Mouse (Mus musculus) E14TG2a.4 (cell line): ENCODE data around the gene Ica1.

Experiments used
- H3K27me3 ChIP-seq: 2 replicates; pipeline ENCODE4 v1.6.1; 2014; ENCODE audit warnings: low read length, control low read depth; ENCODE audit not compliant: insufficient read depth
- H3K36me3 ChIP-seq: 2 replicates; pipeline ENCODE4 v1.6.1; 2014; ENCODE audit warnings: low read length, control low read depth; ENCODE audit not compliant: insufficient read depth
- H3K4me1 ChIP-seq: replicated peaks from 2 replicates; pipeline ENCODE4 v1.6.1; 2014; ENCODE audit warnings: low read depth, low read length, control low read depth
- H3K4me3 ChIP-seq: replicated peaks from 2 replicates; pipeline ENCODE4 v1.5.1; 2014; ENCODE audit warnings: mild to moderate bottlenecking, low read length
- H3K9me3 ChIP-seq: 2 replicates; pipeline ENCODE4 v1.6.1; 2014; ENCODE audit warnings: low read length, control low read depth
- CTCF ChIP-seq: conservative IDR thresholded peaks from 2 replicates; pipeline ENCODE4 v1.5.1; 2014; ENCODE audit warnings: low read length
- NANOG ChIP-seq: IDR thresholded peaks from 2 replicates; pipeline ENCODE4 v1.6.1; 2014; ENCODE audit warnings: borderline replicate concordance, low read length, mixed read lengths
- POU5F1 ChIP-seq: IDR thresholded peaks from 2 replicates; pipeline ENCODE4 v1.6.1; 2014; ENCODE audit warnings: low read length, borderline replicate concordance

The Ica1 gene

DNA sequence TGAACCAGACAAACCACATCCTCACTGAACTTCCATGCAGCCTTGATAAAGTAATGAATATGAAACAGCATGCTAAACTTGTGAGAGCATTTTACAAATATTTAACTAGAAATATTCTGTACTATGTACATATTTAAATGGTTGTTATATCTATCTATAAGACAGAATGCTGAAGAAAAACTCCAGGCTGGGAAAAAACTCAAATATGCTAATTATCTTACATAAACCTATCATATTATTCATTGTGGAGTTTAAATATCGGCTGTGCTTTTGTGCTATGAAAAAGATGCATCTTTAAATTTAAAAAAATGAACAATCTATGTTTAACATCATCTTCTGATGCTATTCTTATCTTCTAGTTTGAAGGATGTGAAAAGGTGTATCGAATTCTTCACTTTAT lies 58.6 kb downstream of the Ica1 start:
- no peaks in the 10 kb centered on the region for H3K36me3 ChIP-seq
- no peak overlapping the region for H3K4me3 ChIP-seq
- H3K4me1 ChIP-seq: no peaks in the 10 kb centered on the region
- TF ChIP-seq CTCF: no peak
- TF ChIP-seq NANOG: no peak
- TF ChIP-seq POU5F1: no peak
- H3K9me3 ChIP-seq: no peaks in the 10 kb centered on the region; the same call in 1 of the 2 replicates
- no peaks in the 10 kb centered on the region for H3K27me3 ChIP-seq

DNA sequence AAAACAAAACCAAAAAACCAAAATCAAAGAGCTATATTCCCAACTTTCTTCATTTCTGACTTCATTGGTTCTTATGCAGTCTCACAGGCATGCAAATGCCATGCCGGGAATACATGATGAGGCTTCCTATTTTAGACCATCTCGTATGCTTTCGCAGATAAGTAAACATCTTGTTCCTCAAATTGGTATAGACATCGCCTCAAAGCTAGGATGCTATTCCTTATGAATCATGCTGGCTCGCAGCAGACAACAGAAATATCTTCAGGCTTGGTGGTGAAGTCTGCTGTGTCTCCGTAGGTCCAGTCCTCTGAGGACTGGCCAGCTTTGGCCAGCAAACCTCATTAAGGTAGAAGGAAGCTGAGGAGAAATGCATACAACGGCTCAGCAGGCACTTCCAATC lies 60.3 kb downstream of the Ica1 start:
- H3K4me1 ChIP-seq: no peaks in the 10 kb centered on the region
- no peak for TF ChIP-seq NANOG
- no peak for TF ChIP-seq POU5F1
- TF ChIP-seq CTCF: no peak
- H3K27me3 ChIP-seq: no peaks in the 10 kb centered on the region

DNA sequence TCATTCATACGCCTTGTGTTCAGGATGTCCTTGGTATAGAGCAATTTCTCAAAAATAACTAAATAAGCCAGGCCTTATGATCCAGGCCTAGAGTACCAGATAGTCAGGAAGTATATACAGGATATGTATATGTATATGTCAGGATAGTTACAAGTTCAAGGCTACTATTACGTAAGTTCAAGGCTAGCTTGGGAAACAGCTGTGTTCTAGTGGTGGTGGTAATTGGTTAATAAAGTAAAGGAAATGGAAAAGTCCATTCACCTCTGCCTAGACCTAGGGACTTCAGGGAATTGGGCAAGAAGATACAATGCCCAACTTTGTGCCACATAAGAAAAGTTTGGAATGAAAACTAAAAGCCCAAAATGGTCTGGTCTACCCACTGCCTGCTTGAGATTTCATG lies 61.7 kb downstream of the Ica1 start:
- H3K36me3 ChIP-seq: no peaks in the 10 kb centered on the region
- no peak overlapping the region for H3K4me3 ChIP-seq
- H3K9me3 ChIP-seq: no peaks in the 10 kb centered on the region; the same call in 1 of the 2 replicates
- no peaks in the 10 kb centered on the region for H3K4me1 ChIP-seq
- no peaks in the 10 kb centered on the region for H3K27me3 ChIP-seq
- TF ChIP-seq CTCF (no peak), POU5F1 (no peak), NANOG (no peak)

More for the DNA sequence above, 60.3 kb downstream of the Ica1 start:
- H3K4me3 ChIP-seq: no peak overlapping the region
- no peaks in the 10 kb centered on the region; the same call in 1 of the 2 replicates for H3K9me3 ChIP-seq
- no peaks in the 10 kb centered on the region for H3K36me3 ChIP-seq

DNA sequence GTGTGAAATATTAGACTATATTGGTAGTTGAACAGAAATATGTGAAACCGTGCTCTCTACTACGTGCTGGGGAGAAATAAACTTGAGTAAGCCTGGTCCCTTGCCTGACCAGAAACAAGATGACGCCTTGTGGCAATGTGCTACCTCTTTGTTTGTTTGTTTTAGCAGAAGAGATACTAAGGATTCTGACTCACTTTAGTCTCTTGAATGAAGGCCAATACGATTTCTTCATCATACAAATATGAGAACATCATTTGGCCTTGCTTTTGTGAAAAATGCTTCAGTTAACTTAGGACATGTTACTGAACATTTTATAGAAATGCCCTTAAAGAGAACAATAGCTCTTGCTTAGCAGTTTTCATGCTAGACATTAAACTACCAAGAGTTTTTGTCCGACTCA lies 67.0 kb downstream of the Ica1 start:
- TF ChIP-seq POU5F1 (no peak), CTCF (no peak), NANOG (no peak)
- no peaks in the 10 kb centered on the region for H3K27me3 ChIP-seq
- H3K36me3 ChIP-seq: no peaks in the 10 kb centered on the region
- no peaks in the 10 kb centered on the region for H3K4me1 ChIP-seq
- no peak overlapping the region for H3K4me3 ChIP-seq
- H3K9me3 ChIP-seq: no peaks in the 10 kb centered on the region; the same call in 1 of the 2 replicates

DNA sequence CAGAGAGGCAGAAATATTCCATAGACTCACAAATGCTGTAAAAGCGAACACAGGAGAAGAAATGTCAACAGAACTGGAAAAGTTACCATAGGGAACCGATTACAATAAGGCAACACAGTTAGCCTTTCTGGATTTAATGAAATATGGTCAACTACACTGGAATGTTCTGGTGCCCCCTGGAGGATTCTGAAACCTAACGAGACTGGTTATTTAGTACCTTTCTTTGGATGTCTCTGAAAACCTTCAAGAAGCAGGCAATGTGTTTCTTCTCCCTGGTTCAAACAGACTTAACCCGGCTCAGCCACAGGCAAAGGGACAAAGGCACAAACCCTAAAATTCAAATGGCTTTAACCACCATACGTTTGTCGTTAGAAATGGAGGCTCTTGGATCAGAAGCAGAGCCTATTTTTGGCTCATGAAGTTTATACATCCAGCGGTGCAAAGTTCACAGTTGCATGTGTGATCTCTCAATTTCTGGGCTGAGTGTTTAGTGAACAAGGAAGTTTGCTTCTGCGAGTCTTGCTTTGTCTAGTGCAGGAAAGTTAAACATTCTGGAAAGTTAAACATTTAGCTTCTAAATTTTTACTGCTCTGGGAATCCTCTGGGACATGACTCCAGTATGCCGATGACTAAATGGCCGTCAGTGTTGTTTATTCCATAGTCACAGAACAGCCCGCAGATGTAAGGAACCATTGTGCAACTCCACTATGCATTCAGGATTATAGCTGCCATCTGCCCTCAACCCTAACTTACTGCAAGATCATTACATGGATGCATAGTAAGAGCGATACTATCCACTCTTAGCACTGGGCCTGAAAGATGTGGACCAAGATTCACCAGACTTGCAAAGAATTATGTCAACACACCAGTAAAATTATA lies 83.4 kb downstream of the Ica1 start:
- Histone ChIP-seq H3K4me1 (no peaks in the 10 kb centered on the region), H3K9me3 (peaks cover 37% of the 10 kb centered on the region), H3K4me3 (no peak overlapping the region), H3K36me3 (no peaks in the 10 kb centered on the region), H3K27me3 (no peaks in the 10 kb centered on the region)
- TF ChIP-seq POU5F1 (no peak), NANOG (no peak), CTCF (no peak)

DNA sequence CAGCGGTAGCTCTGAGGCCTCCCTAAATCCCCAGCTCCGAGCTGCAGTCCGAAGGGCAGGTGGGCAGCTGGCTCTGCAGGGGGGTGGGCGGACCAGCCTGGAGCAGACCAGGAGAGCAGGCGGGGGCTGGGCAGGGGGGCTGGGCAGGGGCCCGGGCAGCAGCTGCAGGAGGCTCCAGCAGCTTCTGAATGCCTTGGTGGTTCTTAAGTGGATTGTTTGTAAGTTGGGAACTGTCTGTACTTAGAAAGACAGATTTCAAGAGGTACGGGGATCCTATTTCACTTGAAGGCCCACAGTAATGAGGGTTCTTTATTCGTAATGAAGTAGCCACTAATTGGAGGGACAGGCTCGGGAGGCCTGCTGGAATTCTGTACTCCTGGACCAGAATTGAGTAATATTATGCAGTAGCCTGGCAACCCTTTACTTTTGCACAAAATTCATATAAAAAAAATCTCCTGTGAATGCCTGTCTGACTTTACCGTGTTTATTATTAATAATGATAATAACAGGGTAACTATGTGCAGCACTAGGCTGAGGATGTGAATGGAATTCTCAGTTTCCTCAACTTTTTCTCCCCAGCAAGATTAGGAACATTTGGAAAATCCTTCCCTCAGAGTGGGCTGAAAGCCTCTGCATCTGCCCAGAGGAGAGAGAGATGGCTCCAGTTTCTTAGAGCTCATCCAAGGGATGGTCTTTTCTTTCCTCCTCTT lies 84.2 kb downstream of the Ica1 start:
- H3K9me3 ChIP-seq: peaks cover 37% of the 10 kb centered on the region
- no peak for TF ChIP-seq POU5F1
- TF ChIP-seq NANOG: no peak
- no peak for TF ChIP-seq CTCF
- no peaks in the 10 kb centered on the region for H3K4me1 ChIP-seq
- no peaks in the 10 kb centered on the region for H3K36me3 ChIP-seq
- no peaks in the 10 kb centered on the region for H3K27me3 ChIP-seq
- no peak overlapping the region for H3K4me3 ChIP-seq

DNA sequence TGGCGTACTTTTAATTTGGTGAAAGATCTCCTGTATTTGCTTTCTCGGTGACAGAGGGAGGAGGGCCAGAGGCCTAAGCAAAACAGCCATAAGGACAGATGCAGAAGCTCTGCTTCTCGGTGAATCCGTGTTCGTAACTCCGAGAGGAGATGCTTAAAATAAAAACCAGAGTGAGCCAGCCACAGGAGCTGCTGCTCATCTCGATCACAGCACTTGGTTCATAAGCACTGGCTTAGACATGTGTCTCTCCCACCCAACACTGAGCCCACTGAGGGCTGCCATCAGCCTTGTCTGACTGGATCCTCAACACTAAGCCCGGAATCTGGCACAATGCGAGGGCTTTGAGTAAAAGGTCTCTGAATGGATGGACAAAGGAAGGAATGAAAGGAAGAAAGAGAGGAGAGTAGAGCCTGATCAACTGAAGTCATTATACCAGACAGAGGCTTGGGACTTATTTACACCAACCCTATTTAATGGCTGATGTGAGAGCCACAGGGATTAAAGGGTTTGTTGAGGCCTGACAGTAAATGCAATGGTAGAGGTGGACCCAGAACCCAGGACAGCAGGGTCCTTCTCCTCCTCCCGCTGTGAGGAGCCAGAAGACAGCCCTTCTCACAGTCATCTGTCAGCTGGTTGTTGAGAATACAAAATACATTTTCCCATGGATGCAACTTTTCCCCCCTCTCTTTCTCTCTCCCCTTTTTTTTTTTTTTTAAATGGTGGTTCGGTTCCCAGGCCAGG lies 85.0 kb downstream of the Ica1 start:
- TF ChIP-seq POU5F1 (no peak), NANOG (no peak), CTCF (no peak)
- Histone ChIP-seq H3K27me3 (no peaks in the 10 kb centered on the region), H3K36me3 (no peaks in the 10 kb centered on the region), H3K4me3 (no peak overlapping the region), H3K9me3 (peaks cover 37% of the 10 kb centered on the region), H3K4me1 (no peaks in the 10 kb centered on the region)

DNA sequence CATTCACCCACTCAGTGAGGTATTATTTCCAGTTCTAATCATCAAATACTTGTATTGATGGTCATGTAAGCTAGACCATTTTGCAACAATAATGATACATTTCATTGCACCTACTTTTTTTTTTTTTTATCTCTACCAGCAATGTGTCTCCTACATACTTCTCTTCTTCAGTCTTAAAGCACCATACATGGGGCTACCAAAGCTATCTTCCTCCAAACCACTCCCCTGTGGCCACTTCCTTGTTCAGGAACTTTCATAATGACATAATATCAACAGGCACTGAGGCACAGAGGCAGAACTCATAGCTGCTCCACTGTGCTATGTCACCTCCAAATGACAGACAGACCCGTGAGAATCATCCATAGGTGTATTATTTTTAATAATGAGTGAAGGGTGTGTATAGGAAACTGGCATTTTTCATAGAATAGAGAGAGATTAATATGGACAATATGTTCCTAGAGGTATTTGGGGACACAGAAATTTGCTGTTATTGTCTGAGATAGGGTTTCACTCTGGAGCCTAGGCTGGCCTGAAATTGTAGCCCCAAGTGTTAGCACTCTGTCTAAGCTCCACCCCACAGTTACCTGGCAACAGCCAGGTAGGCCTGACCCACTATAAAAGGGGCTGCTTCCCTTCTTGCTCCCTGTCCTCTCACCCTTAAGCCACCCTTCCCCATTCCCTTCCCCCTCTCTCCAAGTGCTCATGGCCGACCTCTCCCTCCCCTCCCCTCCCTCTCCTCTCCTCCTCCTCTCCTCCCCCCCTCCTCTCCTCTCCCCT lies 86.9 kb downstream of the Ica1 start:
- H3K27me3 ChIP-seq: no peaks in the 10 kb centered on the region
- no peaks in the 10 kb centered on the region for H3K36me3 ChIP-seq
- H3K4me3 ChIP-seq: no peak overlapping the region
- H3K4me1 ChIP-seq: no peaks in the 10 kb centered on the region
- TF ChIP-seq POU5F1 (no peak), CTCF (no peak), NANOG (no peak)
- H3K9me3 ChIP-seq: peaks cover 37% of the 10 kb centered on the region
